Mouse (Mus musculus) right cerebral cortex, postnatal 36 days (tissue): Measurements from ENCODE around the gene Bicc1.
"Not testable (repeated sequence)": the region's sequence is repeated elsewhere in the genome, so short reads cannot be mapped to it uniquely, and the experiment has no call there.

Experiments
- DNase-seq, 2 experiments: peaks; one replicate each; pipeline ENCODE4 v3.0.0; 2022; ENCODE audit warnings: low spot score in 2 of 2, mixed read lengths in 1 of 2

Gene Bicc1

GRCm38 (mm10) chr10:70949254-70950104 is 210.0 kb downstream of the Bicc1 start:
- peak in 1 of 2 experiments; percentile 44 for DNase-seq

- DNase-seq = no peak
These were observed 211.2 kb downstream of the Bicc1 start for GRCm38 (mm10) chr10:70948276-70948675.

- not testable (repeated sequence) for DNase-seq
These were observed 213.4 kb downstream of the Bicc1 start for GRCm38 (mm10) chr10:70946121-70946520.

GRCm38 (mm10) chr10:70945076-70945475 is 214.4 kb downstream of the Bicc1 start:
- DNase-seq = no peak

GRCm38 (mm10) chr10:70941623-70942022 is 217.9 kb downstream of the Bicc1 start:
- no peak for DNase-seq

GRCm38 (mm10) chr10:70939751-70940150 is 219.7 kb downstream of the Bicc1 start:
- no peak for DNase-seq

- DNase-seq = no peak
These were observed 222.1 kb downstream of the Bicc1 start for GRCm38 (mm10) chr10:70937450-70937849.

- no peak for DNase-seq
These were observed 223.5 kb downstream of the Bicc1 start for GRCm38 (mm10) chr10:70936008-70936407.

GRCm38 (mm10) chr10:70926126-70926525 is 233.4 kb downstream of the Bicc1 start:
- no peak for DNase-seq

- DNase-seq = no peak
These were observed 235.2 kb downstream of the Bicc1 start for GRCm38 (mm10) chr10:70924348-70924747.

GRCm38 (mm10) chr10:70923936-70924335 is 235.6 kb downstream of the Bicc1 start:
- DNase-seq = no peak

GRCm38 (mm10) chr10:70921481-70921880 is 238.0 kb downstream of the Bicc1 start:
- no peak for DNase-seq

- no peak for DNase-seq
These were observed 239.6 kb downstream of the Bicc1 start for GRCm38 (mm10) chr10:70919851-70920250.

- peak; percentile 20 to 22 for DNase-seq
These were observed 240.4 kb downstream of the Bicc1 start for GRCm38 (mm10) chr10:70919031-70919663.

- DNase-seq = no peak
These were observed 242.8 kb downstream of the Bicc1 start for GRCm38 (mm10) chr10:70916697-70917096.

- DNase-seq = no peak
These were observed 244.4 kb downstream of the Bicc1 start for GRCm38 (mm10) chr10:70915096-70915495.

- no peak for DNase-seq
These were observed 255.6 kb downstream of the Bicc1 start for GRCm38 (mm10) chr10:70903936-70904335.

- no peak for DNase-seq
These were observed 256.6 kb downstream of the Bicc1 start for GRCm38 (mm10) chr10:70902751-70903485.

GRCm38 (mm10) chr10:70901193-70901875 is 258.2 kb downstream of the Bicc1 start:
- DNase-seq = peak; percentile 15 to 16

- no peak for DNase-seq
These were observed 263.6 kb downstream of the Bicc1 start for GRCm38 (mm10) chr10:70895891-70896290.

- DNase-seq = no peak
These were observed 281.5 kb downstream of the Bicc1 start for GRCm38 (mm10) chr10:70878046-70878445.

GRCm38 (mm10) chr10:70877631-70878030 is 281.9 kb downstream of the Bicc1 start:
- no peak for DNase-seq
